Mouse (Mus musculus): ENCODE measurements around the gene Pcp4. TPM values are rescaled to one million over a fixed set of nuclear protein-coding genes. Genes with fewer than 3 reads are reported as not detected.
"Not testable (repeated sequence)": the region's sequence is repeated elsewhere in the genome, so short reads cannot be mapped to it uniquely, and the experiment has no call there.

Gene Pcp4
- 97.1 and 116 TPM in 2 replicates for polyA plus RNA-seq (2016; fragmentation: Nextera tagmentation; extraction: Ambion mirVana)

DNA sequence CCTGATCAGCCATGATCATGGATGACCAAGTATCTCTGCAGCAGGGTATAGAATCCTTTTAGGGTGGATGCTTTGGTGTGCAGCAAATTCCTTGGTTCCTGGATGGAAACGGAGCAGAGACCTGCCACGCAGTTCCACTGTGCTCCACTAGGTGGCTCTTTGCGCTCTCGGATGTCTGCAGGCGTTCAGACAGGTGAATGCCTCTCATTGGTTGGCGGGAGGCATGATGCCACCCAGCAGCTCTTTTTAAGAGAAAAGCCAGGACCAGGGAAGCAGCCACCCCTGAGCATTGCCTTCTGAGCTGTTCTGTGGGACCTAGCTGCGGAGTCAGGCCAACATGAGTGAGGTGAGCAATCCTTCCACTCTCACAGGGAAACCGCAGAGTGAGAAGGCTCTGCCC lies at the start of gene Pcp4:
Gene Pcp4, plus strand, starts transcription at position 162 of the 400 bp plus-strand sequence.
- H3K4me1 ChIP-seq = peaks cover 6% of the 10 kb centered on the region
- no peak within 1 kb of the TSS; the same call in 1 of the 2 replicates for H3K9ac ChIP-seq
- H3K36me3 ChIP-seq = no peaks in the 10 kb centered on the region
- H3K4me3 ChIP-seq = peak within 1 kb of the TSS; percentile 10; the same call in 1 of the 2 replicates
- H3K27ac ChIP-seq = no peak within 1 kb of the TSS
- no peaks in the 10 kb centered on the region for H3K9me3 ChIP-seq (replicated peaks)
- 0 out of 2 replicates have a peak, but pooled peaks have one; percentile 50 for ATAC-seq (ENCODE audit: low FRiP score)
- H3K4me2 ChIP-seq (replicated peaks) = peak within 1 kb of the TSS; percentile 38
- 11% methylated on average over 8 of the region's 8 CpGs for WGBS
- no peaks in the 10 kb centered on the region for H3K27me3 ChIP-seq

DNA sequence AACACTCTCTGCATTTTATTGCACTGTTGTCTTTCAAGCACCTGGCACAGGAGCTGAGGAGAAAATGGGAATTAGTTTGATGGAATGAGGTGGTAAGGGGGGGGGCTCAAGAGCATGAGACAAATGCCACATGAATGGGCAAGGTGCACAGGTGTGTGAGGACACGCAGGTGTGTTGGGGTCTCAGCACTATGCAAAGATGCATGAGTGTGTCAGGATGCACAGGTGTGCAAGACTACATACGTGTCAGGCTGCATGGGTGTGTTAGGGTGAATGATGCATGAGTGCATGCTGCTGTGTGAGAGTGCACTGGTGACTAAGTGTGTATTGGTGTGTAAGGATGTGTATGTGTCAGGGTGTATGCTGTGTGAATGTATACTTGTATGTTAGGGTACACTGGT lies 42.4 kb upstream of the Pcp4 start:
- 88% methylated on average over 2 of the region's 2 CpGs for WGBS
- H3K36me3 ChIP-seq = no peaks in the 10 kb centered on the region

GRCm38 (mm10) chr16:96426671-96427070 lies 40.7 kb upstream of the Pcp4 start:
- H3K27ac ChIP-seq = no peak overlapping the region
- H3K4me3 ChIP-seq = no peak overlapping the region
- H3K4me1 ChIP-seq = no peaks in the 10 kb centered on the region
- no peak overlapping the region for H3K9ac ChIP-seq
- no peaks in the 10 kb centered on the region for H3K27me3 ChIP-seq
- H3K4me2 ChIP-seq (replicated peaks) = no peak overlapping the region
- no peak for ATAC-seq (ENCODE audit: low FRiP score)
- H3K36me3 ChIP-seq = no peaks in the 10 kb centered on the region
- WGBS = 87% methylated on average over 7 of the region's 7 CpGs
- H3K9me3 ChIP-seq (replicated peaks) = no peaks in the 10 kb centered on the region

More for the DNA sequence above, 42.4 kb upstream of the Pcp4 start:
- Histone ChIP-seq H3K4me3 (no peak overlapping the region), H3K27me3 (no peaks in the 10 kb centered on the region), H3K4me1 (no peaks in the 10 kb centered on the region), H3K9me3 (replicated peaks) (no peaks in the 10 kb centered on the region), H3K4me2 (replicated peaks) (no peak overlapping the region), H3K9ac (no peak overlapping the region), H3K27ac (no peak overlapping the region)
- no peak for ATAC-seq (ENCODE audit: low FRiP score)

DNA sequence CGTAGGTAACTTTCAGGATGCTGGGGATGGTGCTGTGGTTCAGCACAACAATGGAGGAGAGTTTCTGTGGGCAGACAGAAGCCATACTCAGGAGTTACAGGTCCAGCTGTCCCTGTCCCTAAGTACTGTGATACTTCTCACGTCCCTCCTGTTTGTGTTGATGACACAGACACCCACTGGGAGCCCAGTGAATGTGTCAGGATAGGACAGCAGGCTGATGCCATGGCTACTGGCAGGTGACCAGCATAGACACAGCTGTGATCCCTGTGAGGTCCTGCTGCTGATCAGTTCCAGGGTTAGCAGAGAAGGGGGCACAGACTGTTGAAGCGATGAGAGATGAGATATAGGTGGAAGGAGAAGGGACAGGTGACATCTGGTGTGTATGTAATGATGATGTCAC lies 38.4 kb upstream of the Pcp4 start:
- H3K4me1 ChIP-seq = no peaks in the 10 kb centered on the region
- H3K9me3 ChIP-seq (replicated peaks) = no peaks in the 10 kb centered on the region
- H3K4me2 ChIP-seq (replicated peaks) = no peak overlapping the region
- no peak overlapping the region for H3K9ac ChIP-seq
- no peak overlapping the region for H3K27ac ChIP-seq
- no peak for ATAC-seq (ENCODE audit: low FRiP score)
- H3K27me3 ChIP-seq = no peaks in the 10 kb centered on the region
- 66% methylated on average over 3 of the region's 3 CpGs for WGBS
- no peak overlapping the region for H3K4me3 ChIP-seq
- H3K36me3 ChIP-seq = no peaks in the 10 kb centered on the region

GRCm38 (mm10) chr16:96433266-96433665 lies 34.1 kb upstream of the Pcp4 start:
- Histone ChIP-seq H3K36me3 (no peaks in the 10 kb centered on the region), H3K27ac (no peak overlapping the region), H3K4me1 (no peaks in the 10 kb centered on the region), H3K4me2 (replicated peaks) (no peak overlapping the region), H3K9ac (no peak overlapping the region), H3K9me3 (replicated peaks) (no peaks in the 10 kb centered on the region), H3K4me3 (no peak overlapping the region), H3K27me3 (no peaks in the 10 kb centered on the region)
- ATAC-seq (ENCODE audit: low FRiP score) = no peak
- 86% methylated on average over 10 of the region's 10 CpGs for WGBS

GRCm38 (mm10) chr16:96434024-96434785 lies 33.2 kb upstream of the Pcp4 start:
- WGBS = 80% methylated on average over 3 of the region's 3 CpGs
- Histone ChIP-seq H3K27ac (no peak overlapping the region), H3K4me2 (replicated peaks) (no peak overlapping the region), H3K27me3 (no peaks in the 10 kb centered on the region), H3K4me1 (no peaks in the 10 kb centered on the region), H3K4me3 (no peak overlapping the region), H3K36me3 (no peaks in the 10 kb centered on the region), H3K9me3 (replicated peaks) (no peaks in the 10 kb centered on the region), H3K9ac (no peak overlapping the region)
- ATAC-seq (ENCODE audit: low FRiP score) = no peak

DNA sequence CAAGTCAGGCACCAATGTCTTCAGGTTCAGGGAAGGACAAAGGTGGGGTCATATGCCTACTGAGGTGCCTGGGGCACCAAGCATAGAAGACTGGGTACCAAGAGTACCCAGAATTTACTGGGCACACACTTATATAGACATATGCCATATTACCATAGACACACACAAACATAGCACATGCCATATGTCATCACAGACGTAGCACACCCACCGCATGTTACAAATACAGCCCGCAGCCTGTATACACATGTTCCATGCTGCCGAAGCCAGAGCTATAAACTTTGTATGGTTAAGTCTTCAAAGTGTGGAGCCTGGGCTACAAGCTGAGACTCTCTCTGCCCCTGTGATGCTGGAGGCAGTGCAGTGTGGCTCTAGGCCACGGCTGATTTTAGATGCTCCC lies 28.5 kb upstream of the Pcp4 start:
- Histone ChIP-seq H3K4me3 (no peak overlapping the region), H3K36me3 (no peaks in the 10 kb centered on the region), H3K27ac (no peak overlapping the region), H3K27me3 (no peaks in the 10 kb centered on the region), H3K4me2 (replicated peaks) (no peak overlapping the region), H3K9ac (no peak overlapping the region), H3K9me3 (replicated peaks) (no peaks in the 10 kb centered on the region), H3K4me1 (peaks cover 10% of the 10 kb centered on the region)
- ATAC-seq (ENCODE audit: low FRiP score) = no peak
- WGBS = 97% methylated on average over 5 of the region's 5 CpGs

DNA sequence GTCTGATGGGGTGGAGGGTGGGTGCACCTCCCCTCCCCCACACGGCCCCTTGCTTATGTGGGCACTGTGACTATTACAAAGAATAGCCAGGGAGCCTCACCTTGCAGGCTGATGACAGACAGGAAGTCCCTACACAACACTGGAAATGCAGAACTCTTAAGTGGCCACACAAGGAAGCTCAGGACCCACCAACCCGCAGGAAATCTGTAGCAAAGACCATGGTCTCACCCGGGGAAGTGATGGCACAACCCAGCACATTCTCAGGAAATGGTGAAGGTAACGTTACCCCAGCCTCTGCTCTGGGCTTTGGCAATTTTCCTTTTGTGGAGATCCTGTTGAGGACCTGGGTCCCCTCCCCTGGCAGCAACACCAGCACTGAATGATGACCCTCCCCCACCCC lies 27.7 kb upstream of the Pcp4 start:
- no peaks in the 10 kb centered on the region for H3K27me3 ChIP-seq
- H3K27ac ChIP-seq = no peak overlapping the region
- no peak for ATAC-seq (ENCODE audit: low FRiP score)
- H3K4me3 ChIP-seq = no peak overlapping the region
- no peaks in the 10 kb centered on the region for H3K36me3 ChIP-seq
- 84% methylated on average over 4 of the region's 4 CpGs for WGBS
- no peak overlapping the region for H3K4me2 ChIP-seq (replicated peaks)
- no peak overlapping the region for H3K9ac ChIP-seq
- H3K9me3 ChIP-seq (replicated peaks) = no peaks in the 10 kb centered on the region
- peaks cover 10% of the 10 kb centered on the region for H3K4me1 ChIP-seq

DNA sequence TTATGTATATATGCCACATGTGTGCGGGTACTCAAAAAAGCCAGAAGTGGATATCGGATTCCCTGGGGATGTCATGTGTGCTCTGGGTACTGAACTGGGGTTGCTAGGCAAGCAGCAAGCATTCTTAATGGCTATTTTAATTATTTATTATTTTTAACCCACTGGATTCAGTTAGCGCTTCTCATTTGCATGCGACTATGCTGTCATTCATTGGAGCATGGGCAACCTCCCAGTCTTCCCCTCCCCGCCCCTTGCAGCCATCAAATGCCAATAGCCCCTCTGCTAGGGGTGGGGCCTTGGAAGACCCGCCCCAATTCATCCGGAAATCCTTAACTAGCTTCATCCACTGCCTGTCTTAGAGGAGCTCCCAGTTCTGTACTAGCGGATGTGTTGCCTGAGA lies 26.5 kb upstream of the Pcp4 start:
- peak; percentile 66 for ATAC-seq (ENCODE audit: low FRiP score)
- Histone ChIP-seq H3K27ac (no peak overlapping the region), H3K4me2 (replicated peaks) (no peak overlapping the region), H3K9ac (no peak overlapping the region), H3K4me1 (peaks cover 10% of the 10 kb centered on the region), H3K36me3 (no peaks in the 10 kb centered on the region), H3K4me3 (no peak overlapping the region), H3K9me3 (replicated peaks) (no peaks in the 10 kb centered on the region), H3K27me3 (no peaks in the 10 kb centered on the region)
- WGBS = 72% methylated on average over 8 of the region's 8 CpGs

GRCm38 (mm10) chr16:96441826-96442225 lies 25.6 kb upstream of the Pcp4 start:
- no peak overlapping the region for H3K4me3 ChIP-seq
- H3K27ac ChIP-seq = no peak overlapping the region
- ATAC-seq (ENCODE audit: low FRiP score) = no peak
- peaks cover 10% of the 10 kb centered on the region for H3K4me1 ChIP-seq
- no peaks in the 10 kb centered on the region for H3K27me3 ChIP-seq
- H3K4me2 ChIP-seq (replicated peaks) = no peak overlapping the region
- H3K9ac ChIP-seq = no peak overlapping the region
- H3K9me3 ChIP-seq (replicated peaks) = no peaks in the 10 kb centered on the region
- 84% methylated on average over 3 of the region's 3 CpGs for WGBS
- no peaks in the 10 kb centered on the region for H3K36me3 ChIP-seq

- WGBS = 83% methylated on average over 2 of the region's 2 CpGs
- ATAC-seq (ENCODE audit: low FRiP score) = no peak
- H3K36me3 ChIP-seq = no peaks in the 10 kb centered on the region
- no peak within 1 kb of the TSS for H3K4me2 ChIP-seq (replicated peaks)
- no peaks in the 10 kb centered on the region for H3K9me3 ChIP-seq (replicated peaks)
- peaks cover 10% of the 10 kb centered on the region for H3K4me1 ChIP-seq
- H3K9ac ChIP-seq = no peak within 1 kb of the TSS
- H3K27me3 ChIP-seq = no peaks in the 10 kb centered on the region
- H3K4me3 ChIP-seq = no peak within 1 kb of the TSS
- no peak within 1 kb of the TSS for H3K27ac ChIP-seq
These were observed 23.9 kb upstream of the Pcp4 start, which contains the start of gene Itgb2l for GRCm38 (mm10) chr16:96443468-96443867. Itgb2l (minus strand) TSS chr16:96443619.

- H3K36me3 ChIP-seq; ATAC-seq (ENCODE audit: low FRiP score); H3K4me1 ChIP-seq; H3K4me2 ChIP-seq (replicated peaks); H3K9ac ChIP-seq; H3K9me3 ChIP-seq (replicated peaks); H3K27me3 ChIP-seq; H3K27ac ChIP-seq; H3K4me3 ChIP-seq: not testable (repeated sequence)
- WGBS = 93% methylated on average over 15 of the region's 16 CpGs
These were observed 16.5 kb upstream of the Pcp4 start for GRCm38 (mm10) chr16:96450871-96451270.

GRCm38 (mm10) chr16:96454086-96454485 lies 13.3 kb upstream of the Pcp4 start:
- no peak overlapping the region for H3K4me2 ChIP-seq (replicated peaks)
- H3K27ac ChIP-seq = no peak overlapping the region
- no peaks in the 10 kb centered on the region for H3K4me1 ChIP-seq
- H3K9me3 ChIP-seq (replicated peaks) = no peaks in the 10 kb centered on the region
- H3K9ac ChIP-seq = no peak overlapping the region
- ATAC-seq (ENCODE audit: low FRiP score) = no peak
- no peaks in the 10 kb centered on the region for H3K27me3 ChIP-seq
- H3K4me3 ChIP-seq = no peak overlapping the region
- H3K36me3 ChIP-seq = no peaks in the 10 kb centered on the region
